Mouse (Mus musculus): ENCODE data around the gene Sh3glb2.

DNA sequence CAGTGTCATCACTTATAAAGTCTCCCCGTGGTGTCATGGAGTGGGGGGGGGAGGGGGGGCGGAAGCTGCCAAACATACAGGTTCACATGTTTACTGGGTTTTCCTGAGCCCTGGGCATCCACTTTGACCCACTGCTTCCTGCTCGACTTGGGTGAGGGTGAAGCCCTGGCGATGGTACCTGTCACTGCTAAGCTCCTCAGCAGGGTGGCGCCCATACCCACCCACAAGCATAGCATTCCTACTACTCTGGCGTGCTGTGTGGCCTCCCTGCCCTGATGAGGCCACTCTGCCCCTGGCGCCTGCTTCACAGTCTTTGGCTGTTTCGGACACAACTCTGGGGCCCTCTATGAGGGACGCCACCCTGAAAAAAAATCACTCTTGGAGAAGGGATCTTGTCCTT lies 2.2 kb downstream of the Sh3glb2 start:
- TF ChIP-seq CTCF (IDR thresholded peaks at IDR 0.05; ENCODE audit: borderline replicate concordance, control insufficient read depth, extremely low read depth, insufficient read depth, low read length, poor library complexity), result no peak
- TF ChIP-seq POLR2A (IDR thresholded peaks at IDR 0.05; ENCODE audit: control insufficient read depth, extremely low read depth, insufficient read depth, low read length, poor library complexity), result no peak
